ENCODE assay signal across 1 mouse cellular context in the genomic region with DNA sequence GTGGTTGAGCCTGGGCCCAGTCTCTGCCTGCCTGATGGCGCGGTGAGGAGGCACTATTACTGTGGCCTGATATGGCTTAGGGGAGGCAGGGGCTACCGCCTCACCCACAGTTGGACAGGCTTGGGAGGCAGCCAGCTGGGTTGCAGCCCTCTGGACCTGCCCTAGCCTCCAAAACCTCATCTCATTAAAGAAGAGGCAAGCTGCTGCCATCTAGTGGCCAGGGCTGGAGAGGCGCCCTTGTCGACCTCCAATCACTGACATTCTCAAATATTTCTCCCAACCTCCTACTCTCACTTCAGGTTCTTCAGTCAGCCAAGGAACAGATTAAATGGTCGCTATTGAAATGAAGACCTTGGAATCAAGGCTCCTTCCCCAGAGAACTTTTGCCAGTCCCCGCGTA.
TF ChIP-seq lines count a peak whose summit lies in the region.

No protein-coding gene starts in this region.

TF ChIP-seq in CH12.LX, 34 proteins besides CTCF, POLR2A, EP300 and RAD21 (continued from another document):
- TF ChIP-seq USF2 (conservative IDR thresholded peaks at IDR 0.05; ENCODE audit: low read depth, low read length) (no peak), ELF1 (IDR thresholded peaks at IDR 0.05; ENCODE audit: low read depth, low read length) (peak; percentile 30; the same call in 1 of the 2 replicates), ZKSCAN1 (IDR thresholded peaks at IDR 0.05; ENCODE audit: borderline replicate concordance, low read depth, low read length) (no peak), MAX (IDR thresholded peaks at IDR 0.05; ENCODE audit: low read length) (0 out of 2 replicates have a peak, but pooled peaks have one; percentile 13), SMC3 (IDR thresholded peaks at IDR 0.05; ENCODE audit: low read depth, low read length) (peak; percentile 95), ZC3H11A (IDR thresholded peaks at IDR 0.05; ENCODE audit: low read depth, low read length) (peak; percentile 64), JUN (IDR thresholded peaks at IDR 0.05; ENCODE audit: insufficient read depth, low read depth, low read length) (no peak), USF1 (IDR thresholded peaks at IDR 0.05; ENCODE audit: low read depth, low read length) (no peak), HCFC1 (IDR thresholded peaks at IDR 0.05; ENCODE audit: low read depth, low read length) (peak; percentile 33; the same call in 1 of the 2 replicates), E2F4 (IDR thresholded peaks at IDR 0.05; ENCODE audit: insufficient replicate concordance, low read depth, low read length) (no peak), CHD1 (IDR thresholded peaks at IDR 0.05; ENCODE audit: low read depth, low read length) (no peak), NRF1 (IDR thresholded peaks at IDR 0.05; ENCODE audit: low read depth, low read length) (no peak), ZNF384 (IDR thresholded peaks at IDR 0.05; ENCODE audit: low read depth, low read length) (peak; percentile 20; the same call in 1 of the 2 replicates), CHD2 (IDR thresholded peaks at IDR 0.05; ENCODE audit: low read length) (0 out of 2 replicates have a peak, but pooled peaks have one; percentile 9), TCF12 (IDR thresholded peaks at IDR 0.05; ENCODE audit: low read depth, low read length) (peak; percentile 72; the same call in 1 of the 2 replicates), RCOR1 (conservative IDR thresholded peaks at IDR 0.05; ENCODE audit: low read depth, low read length) (no peak; the same call in 1 of the 2 replicates), IRF4 (IDR thresholded peaks at IDR 0.05; ENCODE audit: low read depth, low read length) (peak; percentile 69; the same call in 1 of the 2 replicates), MAFK (IDR thresholded peaks at IDR 0.05; ENCODE audit: insufficient replicate concordance, low read length) (no peak), PAX5 (IDR thresholded peaks at IDR 0.05; ENCODE audit: low read length) (no peak), NELFE (IDR thresholded peaks at IDR 0.05; ENCODE audit: low read depth, low read length) (peak; percentile 65; the same call in 1 of the 2 replicates), MEF2A (IDR thresholded peaks at IDR 0.05; ENCODE audit: borderline replicate concordance, low read depth, low read length) (peak; percentile 64; the same call in 1 of the 2 replicates), UBTF (IDR thresholded peaks at IDR 0.05; ENCODE audit: low read depth, low read length) (0 out of 2 replicates have a peak, but pooled peaks have one; percentile 57), MYC (IDR thresholded peaks at IDR 0.05; ENCODE audit: low read depth, low read length) (no peak)
